Mouse (Mus musculus): ENCODE results near the gene 4931409K22Rik. TPM values are rescaled to one million over a fixed set of nuclear protein-coding genes. Genes with fewer than 3 reads are reported as not detected.
"Not testable (repeated sequence)": the region's sequence is repeated elsewhere in the genome, so short reads cannot be mapped to it uniquely, and the experiment has no call there.

4931409K22Rik gene
- polyA plus RNA-seq, 1 experiment from 2014 or later: 0.13 TPM

GRCm38 (mm10) chr5:24587200-24587577, 30.6 kb upstream of the 4931409K22Rik start:
- Histone ChIP-seq H3K9me3 (replicated peaks; ENCODE audit: control insufficient read depth, low read length) (no peaks in the 10 kb centered on the region), H3K9ac (ENCODE audit: low read length) (peak overlapping the region; percentile 87), H3K4me3 (replicated peaks; ENCODE audit: low read length) (peak overlapping the region; percentile 90), H3K27ac (ENCODE audit: low read length) (peak overlapping the region; percentile 70; the same call in 1 of the 2 replicates), H3K36me3 (ENCODE audit: control insufficient read depth, insufficient read depth, low read length) (0 out of 2 replicates have a peak, but pooled peaks cover 2% of the 10 kb centered on the region), H3K4me1 (ENCODE audit: control insufficient read depth, insufficient read depth, low read length) (peaks cover 20% of the 10 kb centered on the region), H3K27me3 (ENCODE audit: control insufficient read depth, insufficient read depth, low read length) (no peaks in the 10 kb centered on the region), H3K4me2 (ENCODE audit: low read depth, low read length) (peak overlapping the region; percentile 92)
- 19% methylated on average over 4 of the region's 4 CpGs for WGBS
- no peak for ATAC-seq (ENCODE audit: insufficient read depth, low FRiP score)

DNA sequence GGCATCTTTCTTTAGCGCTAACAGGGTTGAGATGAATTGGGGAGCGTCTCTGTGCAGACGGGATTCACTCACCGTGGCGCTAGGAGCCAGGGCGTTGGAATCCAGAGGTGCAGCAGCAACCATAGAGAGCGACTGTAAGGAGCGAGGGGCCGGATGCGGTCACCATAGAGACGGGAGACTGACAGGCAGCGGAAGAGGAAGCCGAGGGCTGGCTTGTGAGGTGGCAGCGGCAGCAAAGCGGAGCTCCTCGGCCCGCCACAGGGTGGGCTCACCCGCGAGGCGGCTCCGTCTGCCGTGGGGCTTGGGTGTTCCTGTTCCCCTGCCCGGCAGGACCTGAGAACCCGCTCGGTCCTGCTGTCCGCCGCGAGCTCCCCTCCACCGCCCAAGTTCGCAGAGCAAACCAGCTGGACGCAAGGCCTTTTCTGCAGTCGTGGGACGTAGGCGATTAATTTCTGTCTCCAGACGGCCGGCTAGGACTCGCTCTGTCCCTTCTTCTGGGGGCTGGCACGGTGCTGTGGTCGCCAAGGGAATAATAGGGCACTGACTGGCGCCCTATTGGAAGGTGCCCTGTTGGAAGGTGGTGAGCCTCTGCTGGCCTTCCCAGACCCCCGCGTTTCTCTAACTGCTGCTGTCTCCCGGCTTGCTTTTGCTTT, 30.1 kb upstream of the 4931409K22Rik start, which contains the start of gene Chpf2:
TSS of gene Chpf2 (plus strand) at position 195 of the 653 bp plus-strand sequence.
- under 1% methylated on average over 43 of the region's 43 CpGs for WGBS
- Histone ChIP-seq H3K27ac (ENCODE audit: low read length) (peak within 1 kb of the TSS; percentile 70), H3K4me3 (replicated peaks; ENCODE audit: low read length) (peak within 1 kb of the TSS; percentile 90), H3K4me1 (ENCODE audit: control insufficient read depth, insufficient read depth, low read length) (peaks cover 20% of the 10 kb centered on the region), H3K9ac (ENCODE audit: low read length) (peak within 1 kb of the TSS; percentile 87), H3K36me3 (ENCODE audit: control insufficient read depth, insufficient read depth, low read length) (no peaks in the 10 kb centered on the region), H3K9me3 (replicated peaks; ENCODE audit: control insufficient read depth, low read length) (no peaks in the 10 kb centered on the region), H3K4me2 (ENCODE audit: low read depth, low read length) (peak within 1 kb of the TSS; percentile 92), H3K27me3 (ENCODE audit: control insufficient read depth, insufficient read depth, low read length) (no peaks in the 10 kb centered on the region)
- peak; percentile 87 for ATAC-seq (ENCODE audit: insufficient read depth, low FRiP score)

- H3K4me1 ChIP-seq (ENCODE audit: control insufficient read depth, insufficient read depth, low read length): peaks cover 15% of the 10 kb centered on the region
- H3K27ac ChIP-seq (ENCODE audit: low read length): peak overlapping the region; percentile 70
- H3K9ac ChIP-seq (ENCODE audit: low read length): peak overlapping the region; percentile 87
- H3K4me2 ChIP-seq (ENCODE audit: low read depth, low read length): peak overlapping the region; percentile 92
- no peaks in the 10 kb centered on the region for H3K27me3 ChIP-seq (ENCODE audit: control insufficient read depth, insufficient read depth, low read length)
- WGBS: 12% methylated on average over 8 of the region's 8 CpGs
- H3K9me3 ChIP-seq (replicated peaks; ENCODE audit: control insufficient read depth, low read length): no peaks in the 10 kb centered on the region
- ATAC-seq (ENCODE audit: insufficient read depth, low FRiP score): 0 out of 2 replicates have a peak, but pooled peaks have one; percentile 15
- H3K36me3 ChIP-seq (ENCODE audit: control insufficient read depth, insufficient read depth, low read length): no peaks in the 10 kb centered on the region
- H3K4me3 ChIP-seq (replicated peaks; ENCODE audit: low read length): peak overlapping the region; percentile 90
Observed at GRCm38 (mm10) chr5:24586106-24586505, 29.5 kb upstream of the 4931409K22Rik start.

DNA sequence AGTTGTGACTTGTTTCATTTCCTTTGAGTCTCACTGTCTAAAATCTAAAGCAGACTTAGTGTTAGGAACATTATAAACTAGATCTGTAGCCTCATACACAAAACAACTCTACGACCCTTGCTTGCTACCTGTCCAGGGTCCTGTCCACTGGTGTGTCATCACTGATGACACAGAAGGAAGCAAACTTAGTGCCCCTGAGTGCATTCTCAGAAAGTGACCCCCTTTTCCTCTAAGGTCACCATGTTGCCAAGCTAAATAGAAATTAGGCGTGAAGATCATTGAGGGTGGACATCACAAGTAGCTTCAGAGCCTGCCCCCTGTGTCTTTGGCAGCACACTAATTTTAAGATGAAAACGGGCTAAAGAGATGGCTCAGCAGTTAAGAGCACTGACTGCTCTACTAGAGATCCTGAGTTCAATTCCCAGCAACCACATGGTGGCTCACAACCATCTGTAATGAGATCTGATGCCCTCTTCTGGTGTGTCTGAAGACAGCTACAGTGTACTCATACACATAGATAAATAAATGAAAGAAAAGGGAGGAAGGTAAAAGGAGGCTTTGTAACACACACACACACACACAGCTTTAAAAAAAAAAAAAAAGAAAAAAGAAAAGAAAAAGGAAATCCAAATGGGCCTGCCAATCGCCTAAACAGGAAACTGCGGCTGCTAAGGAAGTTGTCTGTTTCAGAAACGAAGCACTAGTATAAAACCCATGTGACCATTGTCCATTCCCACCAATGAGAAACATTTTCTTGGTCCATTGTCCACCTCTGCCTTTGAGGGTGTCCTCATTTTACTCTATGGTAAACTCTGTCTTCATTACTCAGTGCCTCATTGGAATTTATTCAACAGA, 21.7 kb upstream of the 4931409K22Rik start:
- Histone ChIP-seq H3K27me3 (ENCODE audit: control insufficient read depth, insufficient read depth, low read length) (no peaks in the 10 kb centered on the region), H3K4me3 (replicated peaks; ENCODE audit: low read length) (peak overlapping the region; percentile 91), H3K9ac (ENCODE audit: low read length) (peak overlapping the region; percentile 70), H3K4me2 (ENCODE audit: low read depth, low read length) (peak overlapping the region; percentile 57), H3K4me1 (ENCODE audit: control insufficient read depth, insufficient read depth, low read length) (peaks cover 9% of the 10 kb centered on the region), H3K27ac (ENCODE audit: low read length) (peak overlapping the region; percentile 88), H3K9me3 (replicated peaks; ENCODE audit: control insufficient read depth, low read length) (no peaks in the 10 kb centered on the region), H3K36me3 (ENCODE audit: control insufficient read depth, insufficient read depth, low read length) (peaks cover 11% of the 10 kb centered on the region; the same call in 1 of the 2 replicates)
- 65% methylated on average over 6 of the region's 6 CpGs for WGBS
- no peak for ATAC-seq (ENCODE audit: insufficient read depth, low FRiP score)

DNA sequence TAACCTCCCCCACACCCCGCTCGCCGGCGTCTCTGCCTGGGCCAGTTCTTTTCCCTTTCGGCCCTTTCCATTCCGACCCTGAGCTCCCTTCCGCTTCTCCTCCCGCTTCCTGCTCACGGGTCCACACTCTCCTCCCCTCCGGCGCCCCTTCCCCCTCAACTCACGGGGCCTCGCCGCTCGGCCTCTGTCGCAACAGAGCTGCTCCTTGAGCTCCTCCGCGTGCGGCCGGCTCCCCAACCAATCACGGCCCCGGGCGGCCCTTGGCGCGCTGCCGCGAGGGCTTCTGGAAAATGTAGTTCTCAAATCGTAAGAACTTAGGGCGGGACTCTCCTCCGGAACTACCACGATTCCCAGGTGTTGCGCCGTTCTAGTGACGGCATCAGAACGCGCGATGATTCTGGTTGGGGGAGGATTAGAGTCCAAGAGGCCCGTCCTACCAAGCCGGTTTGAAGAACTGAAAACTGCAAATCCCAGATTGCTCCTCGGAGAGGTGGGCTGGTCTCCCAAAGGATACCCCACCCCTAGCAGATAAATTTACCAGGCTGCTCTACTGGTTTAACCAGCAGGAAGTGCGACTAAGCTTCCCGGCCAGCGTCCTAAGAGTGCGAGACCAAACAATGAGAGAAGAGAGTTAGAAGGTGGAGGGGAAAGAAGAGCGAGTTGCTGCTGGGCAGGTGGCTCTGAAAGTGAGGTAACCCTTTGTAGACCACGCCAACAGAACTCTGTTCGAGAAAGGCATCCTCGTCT, 20.7 kb upstream of the 4931409K22Rik start, which contains the start of gene Abcf2:
TSS of gene Abcf2 (minus strand) at position 285 of the 747 bp plus-strand sequence.
- Histone ChIP-seq H3K9ac (ENCODE audit: low read length) (peak within 1 kb of the TSS; percentile 89), H3K36me3 (ENCODE audit: control insufficient read depth, insufficient read depth, low read length) (peaks cover 19% of the 10 kb centered on the region; the same call in 1 of the 2 replicates), H3K27me3 (ENCODE audit: control insufficient read depth, insufficient read depth, low read length) (no peaks in the 10 kb centered on the region), H3K4me1 (ENCODE audit: control insufficient read depth, insufficient read depth, low read length) (peaks cover 9% of the 10 kb centered on the region), H3K4me3 (replicated peaks; ENCODE audit: low read length) (peak within 1 kb of the TSS; percentile 91), H3K4me2 (ENCODE audit: low read depth, low read length) (peak within 1 kb of the TSS; percentile 73), H3K9me3 (replicated peaks; ENCODE audit: control insufficient read depth, low read length) (no peaks in the 10 kb centered on the region), H3K27ac (ENCODE audit: low read length) (peak within 1 kb of the TSS; percentile 88)
- peak; percentile 98 for ATAC-seq (ENCODE audit: insufficient read depth, low FRiP score)
- WGBS: under 1% methylated on average over 48 of the region's 48 CpGs

- Histone ChIP-seq H3K4me1 (ENCODE audit: control insufficient read depth, insufficient read depth, low read length) (peaks cover 9% of the 10 kb centered on the region), H3K4me3 (replicated peaks; ENCODE audit: low read length) (peak overlapping the region; percentile 91), H3K27me3 (ENCODE audit: control insufficient read depth, insufficient read depth, low read length) (no peaks in the 10 kb centered on the region), H3K4me2 (ENCODE audit: low read depth, low read length) (peak overlapping the region; percentile 73), H3K27ac (ENCODE audit: low read length) (peak overlapping the region; percentile 74), H3K36me3 (ENCODE audit: control insufficient read depth, insufficient read depth, low read length) (peaks cover 22% of the 10 kb centered on the region; the same call in 1 of the 2 replicates), H3K9ac (ENCODE audit: low read length) (peak overlapping the region; percentile 89), H3K9me3 (replicated peaks; ENCODE audit: control insufficient read depth, low read length) (no peaks in the 10 kb centered on the region)
- peak; percentile 18 for ATAC-seq (ENCODE audit: insufficient read depth, low FRiP score)
- under 1% methylated on average over 32 of the region's 32 CpGs for WGBS
Observed at GRCm38 (mm10) chr5:24576801-24577182, 20.2 kb upstream of the 4931409K22Rik start.

DNA sequence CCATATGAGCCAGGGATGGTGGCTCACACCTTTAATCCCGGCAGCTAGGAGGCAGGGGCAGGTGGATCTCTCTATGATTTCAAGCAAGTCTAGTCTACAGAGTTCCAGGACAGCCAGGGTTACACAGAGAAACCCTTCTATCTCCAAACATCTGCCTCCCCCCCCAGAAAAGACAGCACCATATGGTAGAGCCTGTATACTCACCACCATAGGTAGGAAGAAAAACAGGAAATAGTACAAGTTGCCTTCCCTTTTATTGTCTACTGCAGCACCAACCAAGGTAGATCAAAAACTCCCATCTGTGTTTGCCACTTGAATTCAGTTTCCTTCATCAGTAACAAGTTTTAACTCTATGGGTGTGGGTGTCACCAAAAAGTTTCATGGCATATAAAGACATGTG, 19.3 kb upstream of the 4931409K22Rik start:
- no peak overlapping the region for H3K27ac ChIP-seq (ENCODE audit: low read length)
- peaks cover 28% of the 10 kb centered on the region for H3K36me3 ChIP-seq (ENCODE audit: control insufficient read depth, insufficient read depth, low read length)
- H3K27me3 ChIP-seq (ENCODE audit: control insufficient read depth, insufficient read depth, low read length): no peaks in the 10 kb centered on the region
- H3K4me2 ChIP-seq (ENCODE audit: low read depth, low read length): peak overlapping the region; percentile 73
- peak overlapping the region; percentile 91; the same call in 1 of the 2 replicates for H3K4me3 ChIP-seq (replicated peaks; ENCODE audit: low read length)
- H3K9ac ChIP-seq (ENCODE audit: low read length): peak overlapping the region; percentile 89
- peaks cover 9% of the 10 kb centered on the region for H3K4me1 ChIP-seq (ENCODE audit: control insufficient read depth, insufficient read depth, low read length)
- WGBS: 85% methylated on average over 1 of the region's 1 CpGs
- no peak for ATAC-seq (ENCODE audit: insufficient read depth, low FRiP score)
- H3K9me3 ChIP-seq (replicated peaks; ENCODE audit: control insufficient read depth, low read length): no peaks in the 10 kb centered on the region

DNA sequence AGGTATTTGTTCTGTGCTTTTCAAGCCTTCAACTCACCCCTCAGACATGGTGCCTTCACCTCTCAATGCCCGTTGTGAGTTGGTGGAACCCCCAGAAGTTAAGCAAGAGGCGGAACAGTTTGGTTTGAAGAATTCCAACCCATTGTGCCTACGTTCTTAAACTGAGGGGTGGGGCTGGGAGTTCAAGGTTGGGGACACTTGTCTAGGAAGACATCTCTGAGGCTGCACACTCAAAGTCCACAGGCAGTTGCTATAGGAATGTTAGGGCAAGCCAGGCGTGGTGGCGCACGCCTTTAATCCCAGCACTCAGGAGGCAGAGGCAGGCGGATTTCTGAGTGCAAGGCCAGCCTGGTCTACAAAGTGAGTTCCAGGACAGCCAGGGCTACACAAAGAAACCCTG, 1.3 kb downstream of the 4931409K22Rik start:
- 89% methylated on average over 7 of the region's 7 CpGs for WGBS
- not testable (repeated sequence) for H3K27me3 ChIP-seq (ENCODE audit: control insufficient read depth, insufficient read depth, low read length); H3K27ac ChIP-seq (ENCODE audit: low read length); H3K36me3 ChIP-seq (ENCODE audit: control insufficient read depth, insufficient read depth, low read length); H3K4me2 ChIP-seq (ENCODE audit: low read depth, low read length); H3K4me1 ChIP-seq (ENCODE audit: control insufficient read depth, insufficient read depth, low read length); ATAC-seq (ENCODE audit: insufficient read depth, low FRiP score); H3K9me3 ChIP-seq (replicated peaks; ENCODE audit: control insufficient read depth, low read length); H3K9ac ChIP-seq (ENCODE audit: low read length); H3K4me3 ChIP-seq (replicated peaks; ENCODE audit: low read length)

All from stomach, embryonic 16.5 days (tissue).